Mouse (Mus musculus) kidney, postnatal 10 days (tissue): ENCODE data around the gene Nploc4.

ENCODE experiments used
- DNase-seq: peaks from one replicate; pipeline ENCODE4 v3.0.0; 2021; ENCODE audit warnings: mixed read lengths

The Nploc4 gene

GRCm38 (mm10) chr11:120437152-120437856 is at the start of gene Nploc4:
Nploc4 (minus strand) TSS chr11:120437708.
- DNase-seq, result peak; percentile 94

GRCm38 (mm10) chr11:120485251-120485650 is 47.7 kb upstream of the Nploc4 start:
- DNase-seq, result peak; percentile 33

GRCm38 (mm10) chr11:120484265-120484981 is 46.9 kb upstream of the Nploc4 start, which contains the start of gene Mrpl12:
Mrpl12 (plus strand) TSS chr11:120484613.
- peak; percentile 94 for DNase-seq

GRCm38 (mm10) chr11:120483448-120483934 is 46.0 kb upstream of the Nploc4 start:
- no peak for DNase-seq

GRCm38 (mm10) chr11:120472052-120472451 is 34.5 kb upstream of the Nploc4 start:
- DNase-seq, result no peak

GRCm38 (mm10) chr11:120467736-120468092 is 30.2 kb upstream of the Nploc4 start:
- no peak for DNase-seq

GRCm38 (mm10) chr11:120467051-120467735 is 29.7 kb upstream of the Nploc4 start, which contains the start of gene Arl16:
Arl16 (minus strand) TSS chr11:120467607.
- peak; percentile 96 for DNase-seq

- no peak for DNase-seq
These were observed 28.0 kb upstream of the Nploc4 start for GRCm38 (mm10) chr11:120465521-120465920.

- DNase-seq, result no peak
These were observed 26.9 kb upstream of the Nploc4 start for GRCm38 (mm10) chr11:120464365-120464764.

GRCm38 (mm10) chr11:120463536-120463935 is 26.0 kb upstream of the Nploc4 start:
- DNase-seq, result no peak

- DNase-seq, result no peak
These were observed 21.5 kb upstream of the Nploc4 start for GRCm38 (mm10) chr11:120458847-120459597.

- peak; percentile 88 for DNase-seq
These were observed 20.6 kb upstream of the Nploc4 start, which contains the start of the genes Oxld1 and Ccdc137 for GRCm38 (mm10) chr11:120457772-120458751. Oxld1 (minus strand) TSS chr11:120458068. Ccdc137 (plus strand) TSS chr11:120458115.

GRCm38 (mm10) chr11:120457370-120457769 is 19.9 kb upstream of the Nploc4 start:
- no peak for DNase-seq

- DNase-seq, result no peak
These were observed 17.9 kb upstream of the Nploc4 start for GRCm38 (mm10) chr11:120455413-120455812.

GRCm38 (mm10) chr11:120454965-120455364 is 17.5 kb upstream of the Nploc4 start:
- no peak for DNase-seq

- no peak for DNase-seq
These were observed 15.8 kb upstream of the Nploc4 start, which contains the start of gene Pde6g for GRCm38 (mm10) chr11:120453306-120453705. Pde6g (minus strand) TSS chr11:120453500.

GRCm38 (mm10) chr11:120452246-120452645 is 14.7 kb upstream of the Nploc4 start:
- DNase-seq, result no peak

GRCm38 (mm10) chr11:120447179-120447578 is 9.7 kb upstream of the Nploc4 start:
- DNase-seq, result no peak

GRCm38 (mm10) chr11:120445475-120445874 is 8.0 kb upstream of the Nploc4 start:
- DNase-seq, result no peak

GRCm38 (mm10) chr11:120444106-120444505 is 6.6 kb upstream of the Nploc4 start:
- DNase-seq, result no peak

- no peak for DNase-seq
These were observed 5.3 kb upstream of the Nploc4 start for GRCm38 (mm10) chr11:120442765-120443280.
